Mouse (Mus musculus) heart, postnatal 0 days (tissue): ENCODE measurements at regions not wholly inside any gene's neighbourhood (a gene's known extent, or its start where the extent isn't known, plus 50 kb on each side); places are given as distances from the start of the nearest gene placed in this dataset.

Experiments used
- ATAC-seq: fragments of 200-750 bp; cut with Nextera tagmentation; 2 replicates; pipeline ENCODE4 v1.8.0; 2017; ENCODE audit warnings: low read depth, moderate number of reproducible peaks, moderate library complexity; ENCODE audit not compliant: insufficient read depth
- DNase-seq: peaks from one replicate; pipeline ENCODE4 v3.0.0-alpha.2; 2016; ENCODE audit warnings: low spot score
- H3K27ac ChIP-seq: fragments of 300-500 bp; sonication (generic); 2 replicates; pipeline ENCODE4 v1.5.1; 2014; ENCODE audit warnings: low read depth, mild to moderate bottlenecking
- H3K27me3 ChIP-seq: fragments of 300-500 bp; sonication (generic); 2 replicates; pipeline ENCODE4 v1.6.1; 2014; ENCODE audit warnings: low read length, mixed read lengths; ENCODE audit not compliant: control insufficient read depth, insufficient read depth
- H3K36me3 ChIP-seq: fragments of 300-500 bp; sonication (generic); replicated peaks from 2 replicates; pipeline ENCODE4 v1.6.1; 2014; ENCODE audit warnings: low read length, mixed read lengths; ENCODE audit not compliant: control insufficient read depth, insufficient read depth
- H3K4me1 ChIP-seq: fragments of 300-500 bp; sonication (generic); 2 replicates; pipeline ENCODE4 v1.6.1; 2014; ENCODE audit warnings: antibody characterized with exemption; ENCODE audit not compliant: control insufficient read depth, insufficient read depth
- H3K4me2 ChIP-seq: fragments of 300-500 bp; sonication (generic); 2 replicates; pipeline ENCODE4 v1.6.1; 2014; ENCODE audit warnings: low read depth, mild to moderate bottlenecking, low read length, moderate library complexity
- H3K4me3 ChIP-seq: fragments of 300-500 bp; sonication (generic); 2 replicates; pipeline ENCODE4 v1.5.1; 2014; ENCODE audit warnings: low read depth, low read length
- H3K9ac ChIP-seq: fragments of 300-500 bp; sonication (generic); replicated peaks from 2 replicates; pipeline ENCODE4 v1.6.1; 2014; ENCODE audit warnings: low read depth, low read length, mixed read lengths
- H3K9me3 ChIP-seq: fragments of 300-500 bp; sonication (generic); replicated peaks from 2 replicates; pipeline ENCODE4 v1.6.1; 2016; ENCODE audit warnings: low read length; ENCODE audit not compliant: control insufficient read depth
- CTCF ChIP-seq: IDR thresholded peaks from 2 replicates; pipeline ENCODE4 v1.5.1; 2016; ENCODE audit warnings: antibody characterized with exemption, control low read depth, low read depth
- EP300 ChIP-seq: IDR thresholded peaks from 2 replicates; pipeline ENCODE4 v1.6.1; 2016; ENCODE audit warnings: antibody characterized with exemption, low read depth
- WGBS: fragments of 180-500 bp; shearing (Covaris S2); extraction: QIAGEN DNeasy Blood & Tissue Kit; methylation state at CpG from one replicate; pipeline ENCODE4 v1.1.7; 2014; 5-methylcytosine and 5-hydroxymethylcytosine counted together

GRCm38 (mm10) chr8:26445991-26446390 lies 326.7 kb downstream of the Gm45692 start:
- Histone ChIP-seq H3K27me3 (no peaks in the 10 kb centered on the region), H3K4me2 (no peak overlapping the region), H3K4me3 (no peak overlapping the region), H3K27ac (no peak overlapping the region), H3K36me3 (no peaks in the 10 kb centered on the region), H3K9ac (no peak overlapping the region), H3K9me3 (no peaks in the 10 kb centered on the region), H3K4me1 (no peaks in the 10 kb centered on the region)
- TF ChIP-seq CTCF (no peak), EP300 (no peak)
- WGBS: 72% methylated on average over 4 of the region's 4 CpGs
- DNase-seq: no peak
- no peak for ATAC-seq

- Histone ChIP-seq H3K4me2 (no peak overlapping the region), H3K27me3 (no peaks in the 10 kb centered on the region), H3K27ac (no peak overlapping the region), H3K9me3 (no peaks in the 10 kb centered on the region), H3K36me3 (no peaks in the 10 kb centered on the region), H3K4me3 (no peak overlapping the region), H3K4me1 (no peaks in the 10 kb centered on the region), H3K9ac (no peak overlapping the region)
- no peak for TF ChIP-seq CTCF
- no peak for TF ChIP-seq EP300
- no peak for DNase-seq
- ATAC-seq: no peak
- 76% methylated on average over 8 of the region's 8 CpGs for WGBS
Measured at GRCm38 (mm10) chr8:26447886-26448640, 328.7 kb downstream of the Gm45692 start.

DNA sequence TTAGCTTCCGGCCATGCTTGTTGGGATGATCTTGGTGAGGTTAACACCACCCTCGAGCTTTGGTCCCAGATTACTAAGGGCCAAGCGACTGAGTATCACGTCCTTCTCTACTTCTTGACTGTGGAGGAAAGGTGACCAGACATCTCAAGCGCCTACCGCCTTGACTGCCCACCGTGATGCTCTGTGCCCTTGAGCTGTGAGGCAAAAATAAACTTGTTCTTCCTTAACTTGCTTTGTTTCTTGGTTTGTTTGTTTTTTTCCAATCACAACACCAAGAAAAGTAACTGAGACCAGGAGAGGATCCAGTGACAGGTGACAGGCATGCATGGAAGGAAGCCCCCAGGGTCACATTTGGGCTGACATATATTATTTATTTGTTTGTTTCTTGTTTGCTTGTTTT lies 330.0 kb downstream of the Gm45692 start:
- no peak overlapping the region for H3K27ac ChIP-seq
- H3K36me3 ChIP-seq: no peaks in the 10 kb centered on the region
- no peak overlapping the region for H3K4me2 ChIP-seq
- DNase-seq (no peak), ATAC-seq (no peak)
- no peaks in the 10 kb centered on the region for H3K4me1 ChIP-seq
- H3K9ac ChIP-seq: no peak overlapping the region
- no peaks in the 10 kb centered on the region for H3K9me3 ChIP-seq
- 84% methylated on average over 7 of the region's 7 CpGs for WGBS
- H3K27me3 ChIP-seq: no peaks in the 10 kb centered on the region
- H3K4me3 ChIP-seq: no peak overlapping the region
- no peak for TF ChIP-seq CTCF
- TF ChIP-seq EP300: no peak

GRCm38 (mm10) chr8:26450543-26450942 lies 331.2 kb downstream of the Gm45692 start:
- DNase-seq: no peak
- H3K9ac ChIP-seq: no peak overlapping the region
- no peak overlapping the region for H3K4me2 ChIP-seq
- no peaks in the 10 kb centered on the region for H3K27me3 ChIP-seq
- no peak for TF ChIP-seq CTCF
- no peak for TF ChIP-seq EP300
- no peaks in the 10 kb centered on the region for H3K36me3 ChIP-seq
- no peak overlapping the region for H3K27ac ChIP-seq
- H3K9me3 ChIP-seq: no peaks in the 10 kb centered on the region
- H3K4me1 ChIP-seq: no peaks in the 10 kb centered on the region
- H3K4me3 ChIP-seq: no peak overlapping the region
- no peak; the same call in 1 of the 2 replicates for ATAC-seq
- 61% methylated on average over 10 of the region's 10 CpGs for whole genome bisulfite sequencing

DNA sequence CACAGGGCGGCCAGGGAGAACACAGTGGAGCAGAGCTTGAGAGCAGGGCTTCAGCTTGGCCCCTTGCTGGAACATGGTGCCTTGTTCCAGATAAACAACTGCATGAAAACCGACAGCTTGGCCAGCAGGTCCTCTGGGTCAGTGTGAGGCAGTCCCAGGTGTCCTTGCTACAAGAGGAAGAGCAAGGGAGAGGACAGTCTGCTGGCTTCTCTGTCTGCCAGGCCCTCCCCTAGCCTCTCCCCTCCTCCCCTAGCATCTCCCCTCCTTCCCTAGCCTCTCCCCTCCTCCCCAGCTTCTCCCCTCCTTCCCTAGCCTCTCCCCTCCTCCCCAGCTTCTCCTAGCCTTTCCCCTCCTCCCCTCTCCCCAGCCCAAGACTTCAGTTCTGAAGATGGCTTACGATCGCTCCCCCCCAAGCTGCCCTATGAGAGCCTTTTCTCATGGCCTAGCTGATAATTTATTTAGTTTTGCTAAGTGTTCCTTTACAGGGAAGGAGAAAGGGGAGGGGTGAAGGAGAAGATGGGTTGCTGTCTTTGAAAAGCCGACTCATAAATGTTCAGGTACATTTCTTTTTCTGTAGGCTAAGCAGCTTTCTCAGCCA lies 333.7 kb downstream of the Gm45692 start:
- 64% methylated on average over 5 of the region's 5 CpGs for WGBS
- H3K4me3 ChIP-seq: no peak overlapping the region

More for the DNA sequence above, 333.7 kb downstream of the Gm45692 start:
- no peak for TF ChIP-seq EP300
- no peak for TF ChIP-seq CTCF
- H3K27ac ChIP-seq: no peak overlapping the region
- no peaks in the 10 kb centered on the region for H3K36me3 ChIP-seq
- H3K4me2 ChIP-seq: no peak overlapping the region
- no peak for ATAC-seq
- no peaks in the 10 kb centered on the region for H3K4me1 ChIP-seq
- H3K9ac ChIP-seq: no peak overlapping the region
- no peak for DNase-seq
- no peaks in the 10 kb centered on the region for H3K9me3 ChIP-seq
- no peaks in the 10 kb centered on the region for H3K27me3 ChIP-seq
